Mouse (Mus musculus) stomach, postnatal 0 days (tissue): ENCODE measurements around the gene 2300002M23Rik. TPM values are rescaled to one million over a fixed set of nuclear protein-coding genes. Genes with fewer than 3 reads are reported as not detected.

Experiments
- ATAC-seq: fragments of 200-750 bp; cut with Nextera tagmentation; 2 replicates; pipeline ENCODE4 v1.8.0; 2017; ENCODE audit not compliant: low FRiP score, low TSS enrichment
- DNase-seq: peaks from one replicate; pipeline ENCODE4 v3.0.0-alpha.2; 2016; ENCODE audit warnings: low spot score
- H3K27ac ChIP-seq: fragments of 300-500 bp; sonication (generic); replicated peaks from 2 replicates; pipeline ENCODE4 v1.5.1; 2014; ENCODE audit warnings: mild to moderate bottlenecking, control low read depth
- H3K27me3 ChIP-seq: fragments of 300-500 bp; sonication (generic); 2 replicates; pipeline ENCODE4 v1.6.1; 2014; ENCODE audit warnings: low read length; ENCODE audit not compliant: control insufficient read depth, insufficient read depth
- H3K36me3 ChIP-seq: fragments of 300-500 bp; sonication (generic); 2 replicates; pipeline ENCODE4 v1.6.1; 2014; ENCODE audit warnings: low read length, mixed read lengths; ENCODE audit not compliant: control insufficient read depth, insufficient read depth
- H3K4me1 ChIP-seq: fragments of 300-500 bp; sonication (generic); replicated peaks from 2 replicates; pipeline ENCODE4 v1.6.1; 2014; ENCODE audit warnings: antibody characterized with exemption; ENCODE audit not compliant: control insufficient read depth, insufficient read depth
- H3K4me2 ChIP-seq: fragments of 300-500 bp; sonication (generic); replicated peaks from 2 replicates; pipeline ENCODE4 v1.6.1; 2014; ENCODE audit warnings: low read depth, mild to moderate bottlenecking, control low read depth, moderate library complexity
- H3K4me3 ChIP-seq: fragments of 300-500 bp; sonication (generic); 2 replicates; pipeline ENCODE4 v1.5.1; 2014; ENCODE audit warnings: low read depth, low read length, control low read depth
- H3K9ac ChIP-seq: fragments of 300-500 bp; sonication (generic); 2 replicates; pipeline ENCODE4 v1.6.1; 2014; ENCODE audit warnings: mild to moderate bottlenecking, low read length, control low read depth, mixed read lengths
- H3K9me3 ChIP-seq: fragments of 300-500 bp; sonication (generic); 2 replicates; pipeline ENCODE4 v1.6.1; 2016; ENCODE audit warnings: low read length; ENCODE audit not compliant: control insufficient read depth
- CTCF ChIP-seq: IDR thresholded peaks from 2 replicates; pipeline ENCODE4 v1.5.1; 2016; ENCODE audit warnings: antibody characterized with exemption, low read depth, mild to moderate bottlenecking, moderate library complexity
- EP300 ChIP-seq: optimal IDR thresholded peaks from 2 replicates; pipeline ENCODE3; 2016; ENCODE audit warnings: antibody characterized with exemption
- WGBS: fragments of 180-500 bp; shearing (Covaris S2); extraction: QIAGEN DNeasy Blood & Tissue Kit; methylation state at CpG from one replicate; pipeline ENCODE4 v1.1.7; 2014; 5-methylcytosine and 5-hydroxymethylcytosine counted together
- polyA plus RNA-seq: library from polyadenylated mRNA; unstranded; fragments of >200 nt; fragmentation: Nextera tagmentation; extraction: Ambion mirVana; gene quantifications from 2 replicates; pipeline ENCODE4 v1.2.1, GENCODE M21; 2015

Gene 2300002M23Rik
- polyA plus RNA-seq, 1 experiment from 2014 or later: 234 TPM

- no peaks in the 10 kb centered on the region for H3K27me3 ChIP-seq
- 83% methylated on average over 7 of the region's 7 CpGs for WGBS
- no peak overlapping the region for H3K9ac ChIP-seq
- no peaks in the 10 kb centered on the region for H3K9me3 ChIP-seq
- H3K4me3 ChIP-seq: no peak overlapping the region
- H3K27ac ChIP-seq: no peak overlapping the region
- H3K36me3 ChIP-seq: no peaks in the 10 kb centered on the region
- DNase-seq: no peak
- TF ChIP-seq EP300 (no peak), CTCF (no peak)
- H3K4me2 ChIP-seq: no peak overlapping the region
- H3K4me1 ChIP-seq: no peaks in the 10 kb centered on the region
- no peak for ATAC-seq
Measured at GRCm38 (mm10) chr17:35591219-35591578, 23.9 kb downstream of the 2300002M23Rik start.

- WGBS: 44% methylated on average over 15 of the region's 15 CpGs
- no peaks in the 10 kb centered on the region for H3K36me3 ChIP-seq
- no peak overlapping the region for H3K9ac ChIP-seq
- TF ChIP-seq EP300: no peak
- no peak for TF ChIP-seq CTCF
- no peak overlapping the region for H3K4me2 ChIP-seq
- DNase-seq (no peak), ATAC-seq (no peak)
- H3K27me3 ChIP-seq: no peaks in the 10 kb centered on the region
- no peak overlapping the region for H3K27ac ChIP-seq
- no peaks in the 10 kb centered on the region for H3K9me3 ChIP-seq
- H3K4me1 ChIP-seq: no peaks in the 10 kb centered on the region
- no peak overlapping the region for H3K4me3 ChIP-seq
Measured at GRCm38 (mm10) chr17:35591731-35592130, 24.5 kb downstream of the 2300002M23Rik start.

GRCm38 (mm10) chr17:35592131-35592530 is 24.9 kb downstream of the 2300002M23Rik start:
- H3K9ac ChIP-seq: no peak overlapping the region
- H3K27me3 ChIP-seq: no peaks in the 10 kb centered on the region
- H3K4me2 ChIP-seq: no peak overlapping the region
- no peaks in the 10 kb centered on the region for H3K36me3 ChIP-seq
- TF ChIP-seq EP300 (no peak), CTCF (no peak)
- H3K9me3 ChIP-seq: no peaks in the 10 kb centered on the region
- WGBS: 74% methylated on average over 9 of the region's 9 CpGs
- DNase-seq: no peak
- H3K4me3 ChIP-seq: no peak overlapping the region
- H3K27ac ChIP-seq: no peak overlapping the region
- no peak for ATAC-seq
- H3K4me1 ChIP-seq: no peaks in the 10 kb centered on the region

GRCm38 (mm10) chr17:35593786-35594185 is 26.5 kb downstream of the 2300002M23Rik start:
- no peak for TF ChIP-seq CTCF
- no peak for TF ChIP-seq EP300
- no peaks in the 10 kb centered on the region for H3K4me1 ChIP-seq
- H3K9me3 ChIP-seq: no peaks in the 10 kb centered on the region
- H3K9ac ChIP-seq: no peak overlapping the region
- no peaks in the 10 kb centered on the region for H3K36me3 ChIP-seq
- ATAC-seq: no peak
- WGBS: 28% methylated on average over 4 of the region's 4 CpGs
- H3K27me3 ChIP-seq: no peaks in the 10 kb centered on the region
- no peak overlapping the region for H3K4me2 ChIP-seq
- H3K4me3 ChIP-seq: no peak overlapping the region
- DNase-seq: peak; percentile 41
- H3K27ac ChIP-seq: no peak overlapping the region

GRCm38 (mm10) chr17:35594456-35594855 is 27.2 kb downstream of the 2300002M23Rik start:
- Histone ChIP-seq H3K9me3 (no peaks in the 10 kb centered on the region), H3K4me1 (no peaks in the 10 kb centered on the region), H3K27ac (no peak overlapping the region), H3K4me2 (no peak overlapping the region), H3K36me3 (no peaks in the 10 kb centered on the region), H3K9ac (no peak overlapping the region), H3K27me3 (no peaks in the 10 kb centered on the region), H3K4me3 (no peak overlapping the region)
- TF ChIP-seq EP300 (no peak), CTCF (no peak)
- 87% methylated on average over 7 of the region's 7 CpGs for WGBS
- no peak for ATAC-seq
- no peak for DNase-seq

- Histone ChIP-seq H3K9me3 (no peaks in the 10 kb centered on the region), H3K4me3 (no peak overlapping the region), H3K4me1 (no peaks in the 10 kb centered on the region), H3K27ac (peak overlapping the region; percentile 61; the same call in 1 of the 2 replicates), H3K4me2 (no peak overlapping the region), H3K9ac (no peak overlapping the region), H3K27me3 (no peaks in the 10 kb centered on the region), H3K36me3 (no peaks in the 10 kb centered on the region)
- WGBS: 77% methylated on average over 3 of the region's 3 CpGs
- peak; percentile 87 for ATAC-seq
- peak; percentile 49 for DNase-seq
- TF ChIP-seq EP300: no peak
- TF ChIP-seq CTCF: no peak
Measured at GRCm38 (mm10) chr17:35597399-35597798, 30.1 kb downstream of the 2300002M23Rik start.
